Mouse (Mus musculus) spleen, adult 2 months (tissue): ENCODE measurements around the gene Lrp1. TPM values are rescaled to one million over a fixed set of nuclear protein-coding genes. Genes with fewer than 3 reads are reported as not detected.

Experiments used
- DNase-seq, 2 experiments: peaks; one replicate each; pipeline versions ENCODE4 v3.0.0 to v3.0.0-alpha.2; 2012 to 2021; ENCODE audit warnings: low spot score in 2 of 2, low read depth in 1 of 2
- H3K27ac ChIP-seq: fragments of 200-500 bp; 2 replicates; pipeline ENCODE4 v1.5.1; 2012; ENCODE audit warnings: low read length, inconsistent platforms; ENCODE audit not compliant: insufficient read depth
- H3K27me3 ChIP-seq: fragments of 200-500 bp; 2 replicates; pipeline ENCODE4 v1.6.1; 2012; ENCODE audit warnings: mild to moderate bottlenecking, moderate library complexity, low read length, inconsistent platforms; ENCODE audit not compliant: control insufficient read depth, insufficient read depth
- H3K36me3 ChIP-seq: fragments of 200-500 bp; 2 replicates; pipeline ENCODE4 v1.6.1; 2012; ENCODE audit warnings: mild to moderate bottlenecking, low read length, inconsistent platforms; ENCODE audit not compliant: control insufficient read depth, insufficient read depth
- H3K4me1 ChIP-seq: fragments of 200-500 bp; 2 replicates; pipeline ENCODE4 v1.6.1; 2011; ENCODE audit warnings: inconsistent platforms; ENCODE audit not compliant: control insufficient read depth, insufficient read depth, insufficient read length
- H3K4me3 ChIP-seq: fragments of 200-500 bp; 2 replicates; pipeline ENCODE4 v1.5.1; 2011; ENCODE audit warnings: mild to moderate bottlenecking, inconsistent platforms; ENCODE audit not compliant: insufficient read depth, insufficient read length; ENCODE audit errors: extremely low read depth
- CTCF ChIP-seq: fragments of 200-500 bp; IDR thresholded peaks from 2 replicates; pipeline ENCODE4 v1.5.1; 2011; ENCODE audit warnings: mild to moderate bottlenecking, inconsistent platforms; ENCODE audit not compliant: insufficient read depth, insufficient read length, insufficient replicate concordance; ENCODE audit errors: extremely low read depth
- POLR2A ChIP-seq: fragments of 200-500 bp; IDR thresholded peaks from 2 replicates; pipeline ENCODE4 v1.6.1; 2011; ENCODE audit warnings: low read depth, low read length, inconsistent platforms
- WGBS: fragments of 180-500 bp; shearing (Covaris S2); methylation state at CpG from one replicate; pipeline ENCODE4 v1.1.7; 2018; 5-methylcytosine and 5-hydroxymethylcytosine counted together
- polyA plus RNA-seq: library from polyadenylated mRNA; depleted of rRNA; stranded (reverse); fragments of >200 nt; gene quantifications from 2 replicates; pipeline ENCODE4 v1.2.3, GENCODE M21; 2012

Gene Lrp1
- polyA plus RNA-seq, 1 experiment: 98.7 TPM

DNA sequence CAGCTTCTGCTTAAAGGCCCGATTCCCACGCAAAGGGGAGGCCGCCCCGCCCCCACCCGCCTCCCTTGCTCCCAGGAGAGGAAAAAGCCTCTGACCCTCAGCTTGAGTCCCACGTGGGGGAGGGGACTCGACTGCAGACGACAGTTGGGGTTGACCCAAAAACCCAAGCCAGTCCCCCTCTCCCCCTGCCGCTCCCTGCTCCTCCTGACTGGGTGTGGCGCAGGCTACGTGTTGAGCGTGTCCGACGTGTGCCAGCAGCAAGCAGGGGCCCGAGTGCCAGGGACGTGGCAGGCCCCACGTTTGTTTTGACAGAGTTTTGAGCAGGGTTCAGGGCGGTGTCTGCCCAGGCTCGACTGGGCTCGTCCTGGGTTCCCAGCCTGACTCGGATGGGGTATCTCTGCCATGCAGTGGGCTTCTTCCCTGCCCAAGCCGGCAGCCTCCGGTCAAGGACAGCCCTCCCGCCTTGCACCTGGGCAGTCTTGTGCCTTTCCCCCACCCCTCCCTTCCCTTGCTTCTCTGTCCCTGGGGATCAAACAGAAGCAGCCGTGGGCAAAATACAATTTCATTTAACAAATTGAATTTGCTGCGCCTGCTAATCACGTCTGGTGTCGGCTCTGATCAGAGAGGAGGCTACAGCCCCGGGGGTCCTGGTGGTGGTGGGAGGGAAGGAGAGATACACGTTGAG lies 104.2 kb downstream of the Lrp1 start:
- no peak for TF ChIP-seq POLR2A
- Histone ChIP-seq H3K4me3 (no peak overlapping the region), H3K27me3 (peaks cover 12% of the 10 kb centered on the region), H3K27ac (no peak overlapping the region), H3K36me3 (peaks cover 18% of the 10 kb centered on the region), H3K4me1 (peaks cover 20% of the 10 kb centered on the region)
- 67% methylated on average over 30 of the region's 30 CpGs for WGBS
- DNase-seq: no peak

DNA sequence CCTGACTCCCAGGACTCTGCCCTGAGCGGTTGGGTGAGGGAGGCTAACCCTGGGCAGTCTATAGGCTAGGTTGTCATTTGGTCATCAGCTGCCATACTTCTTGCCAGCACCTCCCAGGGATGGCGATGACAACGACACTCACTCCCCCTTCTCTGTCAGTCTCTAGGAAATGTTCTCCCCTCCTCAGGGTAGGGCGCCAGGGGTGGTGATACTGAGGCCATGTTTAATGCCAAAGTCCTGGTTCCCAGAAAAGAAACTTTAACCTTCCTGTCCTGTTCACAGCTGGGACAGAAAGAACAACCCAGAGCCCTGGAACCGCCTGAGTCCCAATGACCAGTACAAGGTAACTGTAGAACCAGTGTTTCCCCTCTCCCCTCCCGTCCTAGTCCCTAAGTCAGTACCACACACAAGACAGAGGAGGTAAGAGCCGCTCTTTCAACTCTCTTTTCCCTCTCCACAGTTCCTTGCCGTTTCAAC lies 104.9 kb downstream of the Lrp1 start:
- TF ChIP-seq POLR2A (no peak), CTCF (no peak)
- WGBS: 66% methylated on average over 8 of the region's 8 CpGs
- no peak for DNase-seq
- H3K36me3 ChIP-seq: peaks cover 18% of the 10 kb centered on the region
- H3K4me3 ChIP-seq: no peak overlapping the region
- peaks cover 12% of the 10 kb centered on the region for H3K27me3 ChIP-seq
- H3K4me1 ChIP-seq: peaks cover 16% of the 10 kb centered on the region
- no peak overlapping the region for H3K27ac ChIP-seq

DNA sequence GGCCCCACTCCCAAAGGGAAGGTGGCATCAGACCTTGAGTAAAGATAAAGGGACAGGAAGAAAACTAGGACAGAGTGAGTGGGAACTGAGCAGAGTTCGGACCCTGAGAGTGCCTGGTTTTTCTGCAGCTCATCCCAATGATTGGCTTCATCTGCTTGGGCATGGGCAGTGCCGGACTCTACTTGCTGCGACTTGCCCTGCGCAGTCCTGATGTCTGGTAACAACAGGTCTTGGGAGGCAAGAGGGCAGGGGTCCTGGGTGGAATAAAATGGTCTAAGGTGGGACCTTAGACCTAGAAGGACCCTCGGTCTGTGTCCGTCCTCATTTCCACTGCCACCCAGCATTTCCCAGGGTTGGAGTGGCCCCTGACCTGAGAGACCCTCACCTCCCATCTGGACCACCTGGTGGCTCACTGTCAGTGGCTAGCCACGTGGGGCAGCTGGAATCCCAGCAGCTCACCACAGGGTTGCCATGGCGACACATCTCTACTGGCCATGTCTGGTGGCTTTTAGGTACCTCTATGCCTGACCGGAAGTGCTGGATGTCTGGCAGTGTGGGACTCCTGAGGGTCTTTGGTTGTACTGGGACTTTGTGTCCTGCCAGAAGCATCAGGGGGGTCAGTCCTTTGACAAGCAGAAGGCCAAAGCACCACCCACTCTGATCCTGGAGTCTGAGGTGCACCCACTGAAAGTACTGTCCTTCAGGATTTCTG lies 105.5 kb downstream of the Lrp1 start:
- no peak overlapping the region for H3K4me3 ChIP-seq
- DNase-seq: no peak
- peaks cover 12% of the 10 kb centered on the region for H3K27me3 ChIP-seq
- TF ChIP-seq CTCF (no peak), POLR2A (no peak)
- no peak overlapping the region for H3K27ac ChIP-seq
- H3K4me1 ChIP-seq: peaks cover 13% of the 10 kb centered on the region; the same call in 1 of the 2 replicates
- WGBS: 48% methylated on average over 9 of the region's 9 CpGs
- peaks cover 18% of the 10 kb centered on the region for H3K36me3 ChIP-seq

DNA sequence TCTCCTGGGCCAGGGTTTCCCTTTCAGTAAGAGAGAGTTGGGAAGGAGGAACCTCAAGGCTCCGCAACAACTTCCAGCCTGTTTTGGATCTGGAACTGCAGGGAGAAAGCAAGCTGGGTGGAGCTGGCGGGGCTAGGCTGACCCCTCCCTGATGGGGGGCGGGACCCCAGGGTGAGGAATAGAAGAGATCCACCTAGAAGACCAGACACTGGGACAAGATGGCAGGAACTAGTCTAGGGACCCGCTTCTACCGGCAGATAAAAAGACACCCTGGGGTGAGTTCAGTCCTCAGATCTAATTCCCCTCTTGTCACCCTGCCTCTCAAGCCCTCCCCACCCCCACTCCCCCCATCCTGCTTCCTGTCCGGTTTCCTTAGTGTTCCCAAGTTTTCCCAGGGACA lies 106.2 kb downstream of the Lrp1 start, which contains the start of gene Ndufa4l2:
Gene Ndufa4l2 (plus strand): TSS at position 204 of the 400 bp plus-strand sequence.
- H3K27ac ChIP-seq: no peak within 1 kb of the TSS
- WGBS: 33% methylated on average over 6 of the region's 6 CpGs
- peaks cover 13% of the 10 kb centered on the region; the same call in 1 of the 2 replicates for H3K4me1 ChIP-seq

DNA sequence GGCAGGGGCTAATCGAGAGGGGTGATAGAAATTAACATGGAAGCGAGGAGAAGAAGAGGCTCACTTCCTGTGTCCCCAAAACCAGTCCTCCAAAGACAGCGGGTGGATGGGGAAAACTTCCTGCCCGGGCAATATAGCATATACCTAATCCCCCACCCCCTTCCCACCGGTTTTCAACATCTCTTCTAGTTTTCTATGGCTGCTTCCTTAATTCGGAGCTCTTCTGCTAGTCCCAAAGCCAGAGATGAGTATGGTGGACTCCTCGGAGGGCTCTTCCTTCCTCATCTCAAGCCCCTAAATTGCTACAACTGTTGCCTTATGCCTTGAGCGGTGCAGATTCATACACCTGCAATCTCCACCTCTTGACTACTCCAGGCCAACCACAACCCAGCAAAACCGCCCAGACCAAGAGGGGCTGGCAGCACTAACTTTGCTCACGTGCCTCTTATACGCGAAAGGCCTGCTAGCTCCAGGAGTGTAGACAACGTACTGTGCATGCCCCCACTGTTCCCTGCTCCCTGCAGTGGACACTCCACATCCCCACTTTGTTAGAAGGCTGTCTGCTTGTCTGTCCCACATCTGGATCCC lies 106.7 kb downstream of the Lrp1 start:
- 14% methylated on average over 13 of the region's 13 CpGs for WGBS
- no peak for TF ChIP-seq CTCF
- TF ChIP-seq POLR2A: no peak
- H3K4me1 ChIP-seq: peaks cover 15% of the 10 kb centered on the region; the same call in 1 of the 2 replicates
- H3K36me3 ChIP-seq: peaks cover 16% of the 10 kb centered on the region
- no peak overlapping the region for H3K27ac ChIP-seq
- no peak for DNase-seq
- H3K27me3 ChIP-seq: peaks cover 14% of the 10 kb centered on the region
- H3K4me3 ChIP-seq: no peak overlapping the region

More for the DNA sequence above, 106.2 kb downstream of the Lrp1 start, which contains the start of gene Ndufa4l2:
- no peak within 1 kb of the TSS for H3K4me3 ChIP-seq
- peaks cover 18% of the 10 kb centered on the region for H3K36me3 ChIP-seq
- peaks cover 12% of the 10 kb centered on the region for H3K27me3 ChIP-seq
- TF ChIP-seq POLR2A: no peak
- TF ChIP-seq CTCF: no peak
- no peak for DNase-seq

DNA sequence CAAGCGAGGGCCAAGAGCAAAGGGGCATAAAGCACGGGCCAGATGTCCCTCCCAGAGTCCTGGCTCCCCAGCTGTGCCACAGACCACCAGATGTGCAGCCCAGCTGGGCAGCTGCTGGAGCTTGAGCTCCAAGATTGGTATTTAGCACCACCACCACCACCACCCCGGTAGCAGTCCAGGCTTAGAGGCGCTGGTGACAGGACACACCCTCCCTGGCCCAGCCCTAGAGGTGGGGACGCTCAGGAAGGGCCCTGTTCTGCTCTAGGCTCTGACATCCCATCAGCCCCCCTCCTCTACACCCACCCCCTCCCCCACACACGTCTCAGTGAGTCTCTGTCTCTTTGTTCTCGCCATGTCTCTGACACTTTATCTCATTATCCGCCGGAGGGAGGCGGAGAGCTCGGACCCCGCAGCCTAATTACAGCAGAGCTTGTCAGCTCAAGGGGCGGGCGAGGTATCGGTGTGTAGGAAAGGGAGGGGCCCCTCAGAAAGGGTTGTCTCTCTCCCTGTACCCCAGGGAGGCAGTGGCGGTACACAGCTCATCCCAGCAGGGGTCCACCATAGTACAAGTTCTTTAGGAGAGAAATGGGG lies 107.4 kb downstream of the Lrp1 start:
- 5% methylated on average over 16 of the region's 16 CpGs for WGBS
- no peak for TF ChIP-seq POLR2A
- no peak for TF ChIP-seq CTCF
- Histone ChIP-seq H3K4me3 (no peak overlapping the region; the same call in 1 of the 2 replicates), H3K27ac (no peak overlapping the region), H3K4me1 (peaks cover 18% of the 10 kb centered on the region; the same call in 1 of the 2 replicates), H3K36me3 (peaks cover 13% of the 10 kb centered on the region), H3K27me3 (peaks cover 16% of the 10 kb centered on the region)
- DNase-seq: no peak
